Comparison of ENCODE assay signal across 8 mouse cellular contexts in the genomic region with DNA sequence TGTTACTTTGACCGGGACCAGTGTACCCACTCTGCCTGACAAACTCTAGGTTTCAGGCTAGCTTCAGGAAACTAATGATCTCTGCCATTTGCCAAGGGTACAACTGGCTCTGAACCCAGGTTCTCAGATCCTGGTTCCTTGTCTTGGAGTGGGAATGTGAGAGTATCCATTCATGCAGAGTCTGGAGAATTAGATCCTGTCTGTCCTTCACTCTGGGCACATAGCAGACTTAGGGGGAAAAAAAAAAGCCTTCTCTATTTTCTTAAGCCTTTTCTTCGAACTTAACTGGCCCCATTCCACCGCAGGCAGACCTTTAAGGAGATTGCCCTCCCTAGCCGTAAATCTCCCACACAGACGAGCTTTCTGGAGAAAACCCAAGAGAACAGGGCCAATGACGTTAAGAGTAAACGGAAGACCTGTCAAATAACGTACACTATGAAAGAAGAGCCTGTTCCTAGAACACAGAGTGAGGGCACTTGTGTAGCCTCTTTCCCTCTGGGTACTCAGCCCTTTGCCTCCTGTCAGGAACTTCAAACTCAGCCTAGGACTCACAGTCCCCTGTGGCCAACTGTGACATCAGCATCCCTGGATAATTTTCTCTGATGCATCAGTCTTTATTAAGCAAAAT.
DNase-seq lines count a peak whose midpoint lies in the region; ATAC-seq lines count a peak whose summit lies in the region.
"Had no signal": no experiment of that assay in that cellular context is flagged by ENCODE, and none has a peak within 500 bp of the region (broad histone marks: within the 10 kb centered on the region; RNA-seq: fewer than 3 reads in every experiment).

No protein-coding gene starts in this region.

- no peaks in the 10 kb centered on the region for H3K36me3 ChIP-seq in hindbrain, embryonic 16.5 days (ENCODE audit: control insufficient read depth, insufficient read depth, low read length)
- no peaks in the 10 kb centered on the region for H3K36me3 ChIP-seq in hindbrain, embryonic 12.5 days
- H3K36me3 ChIP-seq in limb, embryonic 15.5 days: no peaks in the 10 kb centered on the region

- H3K4me3 ChIP-seq in hindbrain, embryonic 16.5 days (ENCODE audit: low read length): no peak overlapping the region
- H3K4me3 ChIP-seq in hindbrain, embryonic 12.5 days: no peak overlapping the region
- H3K4me3 ChIP-seq in limb, embryonic 15.5 days: no peak overlapping the region

- intact Hi-C loops in gastrocnemius, postnatal 14 days (cut with DNase I; ENCODE audit: low total_unique reads): no loop called here
- intact Hi-C loops in heart, postnatal 10 days (cut with DNase I): no loop called here

- 48% methylated on average over 8 of the region's 8 CpGs for WGBS in hindbrain, embryonic 16.5 days
- 59% methylated on average over 8 of the region's 8 CpGs for WGBS in hindbrain, embryonic 12.5 days
- 15% methylated on average over 8 of the region's 8 CpGs for WGBS in limb, embryonic 15.5 days

- H3K4me2 ChIP-seq in hindbrain, embryonic 16.5 days (ENCODE audit: low read length): no peak overlapping the region
- H3K4me2 ChIP-seq in hindbrain, embryonic 12.5 days (replicated peaks): no peak overlapping the region
- no peak overlapping the region for H3K4me2 ChIP-seq in limb, embryonic 15.5 days

- peak; percentile 75 for ATAC-seq in hindbrain, embryonic 16.5 days
- ATAC-seq in hindbrain, embryonic 12.5 days (ENCODE audit: low FRiP score): no peak
- no peak for ATAC-seq in limb, embryonic 15.5 days (ENCODE audit: insufficient number of reproducible peaks, low FRiP score, low TSS enrichment, low read depth)

- peak; percentile 13 to 45 for DNase-seq in adrenal gland, postnatal 36 days
- peak; percentile 8 for DNase-seq in gastrocnemius, postnatal 14 days
- no peak for DNase-seq in right cerebral cortex, adult 18-20 months
- no peak for DNase-seq in heart, postnatal 10 days
- DNase-seq: heart, postnatal 36 days had no signal

- H3K9me3 ChIP-seq in hindbrain, embryonic 16.5 days (ENCODE audit: control insufficient read depth, low read length): no peaks in the 10 kb centered on the region
- H3K9me3 ChIP-seq in hindbrain, embryonic 12.5 days (replicated peaks): no peaks in the 10 kb centered on the region
- H3K9me3 ChIP-seq in limb, embryonic 15.5 days: no peaks in the 10 kb centered on the region

- H3K4me1 ChIP-seq in hindbrain, embryonic 16.5 days (ENCODE audit: control insufficient read depth, insufficient read depth, low read depth, low read length): no peaks in the 10 kb centered on the region
- 0 out of 2 replicates have a peak, but pooled peaks cover 2% of the 10 kb centered on the region for H3K4me1 ChIP-seq in hindbrain, embryonic 12.5 days
- H3K4me1 ChIP-seq in limb, embryonic 15.5 days: peaks cover 4% of the 10 kb centered on the region; the same call in 1 of the 2 replicates

- no peaks in the 10 kb centered on the region for H3K27me3 ChIP-seq in hindbrain, embryonic 16.5 days (replicated peaks; ENCODE audit: control insufficient read depth, insufficient read depth, low read length)
- no peaks in the 10 kb centered on the region for H3K27me3 ChIP-seq in hindbrain, embryonic 12.5 days
- no peaks in the 10 kb centered on the region for H3K27me3 ChIP-seq in limb, embryonic 15.5 days

- H3K27ac ChIP-seq in hindbrain, embryonic 16.5 days (ENCODE audit: low read depth, low read length): no peak overlapping the region
- H3K27ac ChIP-seq in hindbrain, embryonic 12.5 days: no peak overlapping the region
- 0 out of 2 replicates have a peak overlapping the region, but pooled peaks have one; percentile 7 for H3K27ac ChIP-seq in limb, embryonic 15.5 days

- H3K9ac ChIP-seq in hindbrain, embryonic 16.5 days (ENCODE audit: low read depth, low read length): no peak overlapping the region
- no peak overlapping the region for H3K9ac ChIP-seq in hindbrain, embryonic 12.5 days
- no peak overlapping the region for H3K9ac ChIP-seq in limb, embryonic 15.5 days

Comparison
In these comparisons a context has a peak if more than half of its experiments do, and no peak if none do; other contexts are left out.
1. DNase-seq: peak in adrenal gland, postnatal 36 days (2 of 2) and gastrocnemius, postnatal 14 days (single experiment); none in right cerebral cortex, adult 18-20 months (single experiment) and heart, postnatal 10 days (0 of 2).